Mouse (Mus musculus) G1E (cell line): ENCODE measurements around the gene Runx2. TPM values are rescaled to one million over a fixed set of nuclear protein-coding genes. Genes with fewer than 3 reads are reported as not detected.

Experiments
- ATAC-seq: 2 replicates; pipeline ENCODE4 v1.8.0; 2016; ENCODE audit warnings: mild to moderate bottlenecking; ENCODE audit not compliant: insufficient number of reproducible peaks, poor library complexity, low FRiP score, severe bottlenecking; ENCODE audit errors: extremely low read depth
- DNase-seq: peaks from one replicate; pipeline ENCODE4 v3.0.0; 2012; ENCODE audit warnings: low spot score
- H3K27me3 ChIP-seq: 2 replicates; pipeline ENCODE4 v1.6.1; 2012; ENCODE audit warnings: mild to moderate bottlenecking, low read length, inconsistent platforms; ENCODE audit not compliant: insufficient read depth
- H3K36me3 ChIP-seq: replicated peaks from 2 replicates; pipeline ENCODE3; 2012; ENCODE audit warnings: mild to moderate bottlenecking, inconsistent platforms
- H3K4me1 ChIP-seq: 2 replicates; pipeline ENCODE4 v1.6.1; 2012; ENCODE audit warnings: low read depth, low read length, inconsistent platforms, mixed read lengths; ENCODE audit not compliant: insufficient read depth
- H3K4me3 ChIP-seq: 2 replicates; pipeline ENCODE4 v1.5.1; 2012; ENCODE audit warnings: low read depth, mild to moderate bottlenecking, inconsistent platforms, low read length, moderate library complexity, mixed read lengths
- H3K9me3 ChIP-seq: replicated peaks from 2 replicates; pipeline ENCODE4 v1.6.1; 2012; ENCODE audit warnings: inconsistent platforms
- CTCF ChIP-seq: IDR thresholded peaks from 2 replicates; pipeline ENCODE4 v1.5.1; 2012; ENCODE audit warnings: low read depth, low read length, inconsistent platforms, mixed read lengths
- GATA1 ChIP-seq: IDR thresholded peaks from 2 replicates; pipeline ENCODE4 v1.6.1; 2012; ENCODE audit warnings: borderline replicate concordance, low read length, inconsistent platforms, mixed read lengths
- GATA2 ChIP-seq: IDR thresholded peaks from 2 replicates; pipeline ENCODE4 v1.6.1; 2012; ENCODE audit warnings: low read depth, low read length, inconsistent platforms, borderline replicate concordance
- POLR2AphosphoS5 ChIP-seq: IDR thresholded peaks from 2 replicates; pipeline ENCODE4 v1.6.1; 2012; ENCODE audit warnings: low read depth, low read length, inconsistent platforms; ENCODE audit not compliant: insufficient replicate concordance
- TAL1 ChIP-seq: conservative IDR thresholded peaks from 2 replicates; pipeline ENCODE4 v1.6.1; 2012; ENCODE audit warnings: low read depth, low read length, inconsistent platforms, mixed read lengths
- polyA plus RNA-seq: library from polyadenylated mRNA; stranded (reverse); fragments of >175 nt; gene quantifications from 2 replicates; pipeline ENCODE4 v1.2.3, GENCODE M21; 2012
- total RNA-seq, 2 experiments: library from RNA; stranded (forward) in 1 of 2; stranded (reverse) in 1 of 2; fragments of 200-1000 nt in 1 of 2; fragments of >200 nt in 1 of 2; fragmentation: Nextera tagmentation in 1 of 2; gene quantifications; 2 replicates each; pipeline ENCODE4 v1.2.3; 2014 to 2017

The Runx2 gene
- total and polyA plus RNA-seq, 3 experiments, result 0.05 to 2.0 (median 0.05) TPM

GRCm38 (mm10) chr17:44691517-44691916 lies 123.1 kb downstream of the Runx2 start:
- H3K36me3 ChIP-seq, result no peaks in the 10 kb centered on the region
- DNase-seq (no peak), ATAC-seq (no peak)
- TF ChIP-seq TAL1 (no peak), GATA1 (no peak), POLR2AphosphoS5 (no peak), GATA2 (no peak), CTCF (no peak)
- no peak overlapping the region for H3K4me3 ChIP-seq
- H3K4me1 ChIP-seq, result no peaks in the 10 kb centered on the region
- peaks cover 22% of the 10 kb centered on the region for H3K9me3 ChIP-seq
- H3K27me3 ChIP-seq, result no peaks in the 10 kb centered on the region

GRCm38 (mm10) chr17:44690410-44691035 lies 124.1 kb downstream of the Runx2 start:
- no peak overlapping the region for H3K4me3 ChIP-seq
- H3K4me1 ChIP-seq, result no peaks in the 10 kb centered on the region
- TF ChIP-seq GATA2, result no peak
- no peak for TF ChIP-seq GATA1
- no peak for TF ChIP-seq TAL1
- no peak for TF ChIP-seq CTCF
- TF ChIP-seq POLR2AphosphoS5, result no peak
- ATAC-seq (no peak), DNase-seq (no peak)
- peaks cover 19% of the 10 kb centered on the region for H3K9me3 ChIP-seq
- no peaks in the 10 kb centered on the region for H3K27me3 ChIP-seq
- no peaks in the 10 kb centered on the region for H3K36me3 ChIP-seq

- TF ChIP-seq CTCF (no peak), GATA1 (no peak), GATA2 (no peak), POLR2AphosphoS5 (no peak), TAL1 (no peak)
- ATAC-seq, result no peak
- DNase-seq, result no peak
- no peak overlapping the region for H3K4me3 ChIP-seq
- H3K27me3 ChIP-seq, result no peaks in the 10 kb centered on the region
- no peaks in the 10 kb centered on the region for H3K4me1 ChIP-seq
- H3K36me3 ChIP-seq, result no peaks in the 10 kb centered on the region
- peaks cover 17% of the 10 kb centered on the region for H3K9me3 ChIP-seq
These were observed 126.3 kb downstream of the Runx2 start for GRCm38 (mm10) chr17:44688306-44688705.

GRCm38 (mm10) chr17:44685514-44685913 lies 129.1 kb downstream of the Runx2 start:
- ATAC-seq, result no peak
- no peaks in the 10 kb centered on the region for H3K4me1 ChIP-seq
- TF ChIP-seq GATA1 (no peak), CTCF (no peak), GATA2 (no peak), TAL1 (no peak), POLR2AphosphoS5 (no peak)

GRCm38 (mm10) chr17:44683026-44683425 lies 131.6 kb downstream of the Runx2 start:
- DNase-seq, result no peak
- no peak overlapping the region for H3K4me3 ChIP-seq
- no peaks in the 10 kb centered on the region for H3K27me3 ChIP-seq
- H3K4me1 ChIP-seq, result no peaks in the 10 kb centered on the region
- H3K9me3 ChIP-seq, result peaks cover 10% of the 10 kb centered on the region
- TF ChIP-seq CTCF (no peak), GATA2 (no peak), TAL1 (no peak), POLR2AphosphoS5 (no peak), GATA1 (no peak)
- no peaks in the 10 kb centered on the region for H3K36me3 ChIP-seq
- no peak for ATAC-seq

More at GRCm38 (mm10) chr17:44685514-44685913, 129.1 kb downstream of the Runx2 start:
- Histone ChIP-seq H3K27me3 (no peaks in the 10 kb centered on the region), H3K4me3 (no peak overlapping the region), H3K9me3 (peaks cover 6% of the 10 kb centered on the region; the same call in 1 of the 2 replicates), H3K36me3 (no peaks in the 10 kb centered on the region)
- DNase-seq, result no peak

- no peaks in the 10 kb centered on the region for H3K36me3 ChIP-seq
- DNase-seq (no peak), ATAC-seq (no peak)
- TF ChIP-seq CTCF (no peak), GATA2 (no peak), POLR2AphosphoS5 (no peak), TAL1 (no peak), GATA1 (no peak)
- H3K9me3 ChIP-seq, result peaks cover 18% of the 10 kb centered on the region
- H3K4me3 ChIP-seq, result no peak overlapping the region
- H3K4me1 ChIP-seq, result no peaks in the 10 kb centered on the region
- no peaks in the 10 kb centered on the region for H3K27me3 ChIP-seq
These were observed 136.8 kb downstream of the Runx2 start for GRCm38 (mm10) chr17:44677782-44678181.

- Histone ChIP-seq H3K27me3 (no peaks in the 10 kb centered on the region), H3K4me3 (no peak overlapping the region), H3K4me1 (no peaks in the 10 kb centered on the region), H3K36me3 (no peaks in the 10 kb centered on the region), H3K9me3 (peaks cover 30% of the 10 kb centered on the region)
- TF ChIP-seq POLR2AphosphoS5 (no peak), GATA1 (no peak), CTCF (no peak), TAL1 (no peak), GATA2 (no peak)
- DNase-seq (no peak), ATAC-seq (no peak)
These were observed 141.8 kb downstream of the Runx2 start for GRCm38 (mm10) chr17:44672806-44673205.
